Mouse (Mus musculus) embryo, embryonic 9.5 days (tissue): ENCODE data around the gene Senp3.
A peak's percentile ranks its signal among the peaks of the same experiment; 100 is the strongest.
"Not testable (repeated sequence)": the region's sequence is repeated elsewhere in the genome, so short reads cannot be mapped to it uniquely, and the experiment has no call there.

Experiments used
- DNase-seq: peaks from one replicate; pipeline ENCODE4 v3.0.0-alpha.2; 2017; ENCODE audit errors: extremely low spot score

Senp3 gene

GRCm38 (mm10) chr11:69681314-69682208 is at the start of gene Senp3:
TSS of gene Senp3 (minus strand) at chr11:69682084.
- peak; percentile 98 for DNase-seq

DNA sequence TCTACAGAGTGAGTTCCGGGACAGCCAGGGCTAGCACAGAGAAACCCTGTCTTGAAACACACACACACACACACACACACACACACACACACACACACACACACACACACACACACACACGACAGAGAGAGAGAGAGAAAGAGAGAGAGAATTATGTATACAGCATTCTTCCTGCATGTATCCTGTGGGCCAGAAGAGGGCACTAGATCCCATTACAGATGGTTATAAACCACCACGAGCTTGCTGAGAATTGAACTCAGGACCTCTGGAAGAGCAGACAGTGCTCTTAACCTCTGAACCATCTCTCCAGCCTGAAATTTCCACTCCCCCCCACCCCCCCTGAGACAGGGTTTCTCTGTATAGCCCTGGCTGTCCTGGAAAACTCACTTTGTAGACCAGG is 49.5 kb upstream of the Senp3 start:
- DNase-seq: not testable (repeated sequence)

DNA sequence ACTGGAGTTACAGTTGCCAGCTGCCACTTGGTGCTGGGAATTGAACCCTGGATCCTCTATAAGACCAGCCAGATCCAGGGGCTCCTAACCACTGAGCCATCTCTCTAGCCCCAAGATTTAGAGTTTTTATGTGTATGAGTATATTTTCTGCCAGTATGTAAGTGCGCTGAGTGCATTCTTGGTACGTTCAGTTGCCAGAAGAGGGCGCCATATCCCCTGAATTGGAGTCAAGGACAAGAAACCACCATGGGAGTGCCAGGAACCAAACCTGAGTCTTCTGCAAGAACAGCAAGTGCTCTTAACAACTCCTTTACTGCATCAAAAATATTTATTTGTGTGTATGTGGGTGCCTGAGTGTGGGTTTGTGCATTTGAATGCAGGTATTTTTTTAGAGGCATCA is 47.2 kb upstream of the Senp3 start:
- DNase-seq: peak; percentile 65

DNA sequence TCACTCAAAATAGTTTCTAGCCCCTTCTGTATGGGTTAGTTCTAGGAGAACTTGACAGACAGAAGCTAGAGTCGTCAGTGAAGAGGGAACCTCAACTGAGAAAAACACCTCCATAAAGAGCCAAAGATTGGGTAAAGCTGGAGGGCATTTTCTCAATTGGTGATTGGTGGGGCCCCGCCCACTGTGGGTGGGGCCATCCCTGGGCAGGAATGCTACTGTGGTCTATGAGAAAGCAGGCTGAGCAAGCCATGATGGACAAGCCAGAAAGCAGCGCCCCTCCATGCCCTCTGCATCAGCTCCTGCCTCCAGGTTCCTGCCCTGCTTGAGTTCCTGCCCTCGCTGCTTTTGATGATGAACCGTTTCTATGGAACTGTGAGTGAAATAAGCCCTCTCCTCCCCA is 44.1 kb upstream of the Senp3 start:
- no peak for DNase-seq

- no peak for DNase-seq
These were observed 41.2 kb upstream of the Senp3 start for GRCm38 (mm10) chr11:69723074-69723473.

GRCm38 (mm10) chr11:69720852-69721251 is 39.0 kb upstream of the Senp3 start:
- no peak for DNase-seq

GRCm38 (mm10) chr11:69719423-69719822 is 37.5 kb upstream of the Senp3 start:
- DNase-seq: no peak

GRCm38 (mm10) chr11:69718661-69719060 is 36.8 kb upstream of the Senp3 start:
- no peak for DNase-seq

DNA sequence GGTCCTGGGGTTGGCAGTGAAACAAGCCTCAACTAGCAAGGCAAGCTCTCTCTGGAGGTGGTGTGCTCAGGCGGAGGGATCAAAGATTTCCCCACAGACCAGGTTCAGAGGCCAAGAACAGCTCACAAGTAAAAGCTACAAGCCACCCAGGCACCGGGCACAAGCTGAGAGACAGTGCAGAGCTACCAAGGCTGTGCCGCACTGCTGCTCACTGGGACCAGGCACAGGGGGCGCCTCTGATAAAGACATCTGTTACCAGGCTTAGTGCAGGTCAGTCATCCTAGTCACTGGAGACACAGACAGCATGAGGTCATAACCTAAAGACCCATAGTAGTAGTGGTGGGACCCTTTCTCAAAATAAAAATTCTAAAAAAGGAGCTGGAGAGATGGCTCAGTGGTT is 35.1 kb upstream of the Senp3 start:
- DNase-seq: no peak

DNA sequence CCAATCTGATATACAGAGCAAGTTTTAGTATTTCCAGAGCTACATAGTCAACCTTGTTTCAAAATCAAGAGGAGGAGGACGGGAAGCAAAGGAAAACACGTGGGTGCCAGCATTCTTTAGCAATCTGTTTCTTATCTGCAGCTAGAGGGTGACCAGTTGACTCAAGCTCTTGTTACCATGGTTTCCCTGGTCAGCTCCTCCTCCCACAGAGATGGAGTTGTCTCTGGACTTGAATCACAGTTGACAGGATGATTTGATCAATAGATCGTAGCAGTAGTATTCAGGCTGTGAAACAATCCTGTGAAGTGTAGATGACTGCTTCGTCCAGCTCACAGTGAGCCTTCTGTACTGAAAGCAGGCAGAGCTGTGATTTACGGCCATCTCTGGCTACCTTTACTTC is 34.0 kb upstream of the Senp3 start:
- peak; percentile 37 for DNase-seq

GRCm38 (mm10) chr11:69715482-69715881 is 33.6 kb upstream of the Senp3 start:
- DNase-seq: peak; percentile 43

DNA sequence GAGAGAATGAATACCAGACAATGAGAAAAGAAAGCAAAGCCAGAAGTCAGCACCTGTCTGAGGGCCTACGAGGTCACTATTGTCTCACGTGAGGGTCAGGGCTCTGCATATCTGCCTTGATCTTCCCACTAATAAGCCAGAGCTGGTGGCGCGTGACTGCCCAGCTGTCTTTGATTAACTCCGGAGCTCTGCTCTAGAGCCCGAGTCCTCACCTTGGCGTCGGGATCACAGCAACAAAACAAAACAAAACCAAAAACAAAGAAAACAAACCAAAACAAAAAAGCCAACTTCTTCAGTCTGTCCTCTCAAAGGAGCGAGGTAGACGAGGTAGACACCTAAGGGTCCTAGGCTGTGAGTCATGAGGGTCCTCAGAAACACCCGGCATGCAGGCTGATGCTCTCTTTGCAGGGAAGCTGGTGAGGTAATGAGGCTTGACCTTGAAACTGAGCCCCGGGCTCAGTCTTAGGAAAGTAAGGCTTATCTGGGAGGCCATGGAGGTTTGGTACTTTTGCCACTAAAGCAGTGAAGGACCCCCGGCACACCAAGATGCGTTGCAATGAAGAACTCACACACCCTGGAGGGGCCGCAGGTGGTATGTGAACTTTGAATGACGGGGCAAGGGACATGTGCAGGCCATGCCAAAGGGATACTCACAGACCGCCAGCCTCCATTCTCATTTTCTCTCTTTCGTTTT is 32.9 kb upstream of the Senp3 start:
- no peak for DNase-seq

- no peak for DNase-seq
These were observed 31.2 kb upstream of the Senp3 start for GRCm38 (mm10) chr11:69712954-69713672.

GRCm38 (mm10) chr11:69711082-69711481 is 29.2 kb upstream of the Senp3 start:
- DNase-seq: no peak

DNA sequence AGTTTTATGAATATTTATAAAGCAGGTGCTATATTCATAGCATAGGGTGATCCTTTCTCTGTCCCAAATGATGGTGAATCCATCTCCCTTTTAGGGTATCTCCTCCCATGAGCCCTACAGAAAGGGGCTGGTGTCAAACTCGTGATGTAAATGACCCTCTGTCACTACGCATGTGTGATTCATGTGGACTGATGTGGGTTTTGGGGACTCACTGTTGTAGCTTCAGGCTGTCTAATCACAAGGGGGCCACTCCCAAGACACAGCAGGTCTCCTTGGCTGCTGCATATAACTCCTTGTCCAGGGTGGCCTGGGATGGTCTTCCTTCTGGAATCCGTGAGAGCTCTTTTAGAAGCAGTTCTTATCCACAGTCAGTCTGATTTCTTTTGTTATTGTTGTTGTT is 28.6 kb upstream of the Senp3 start:
- DNase-seq: no peak

DNA sequence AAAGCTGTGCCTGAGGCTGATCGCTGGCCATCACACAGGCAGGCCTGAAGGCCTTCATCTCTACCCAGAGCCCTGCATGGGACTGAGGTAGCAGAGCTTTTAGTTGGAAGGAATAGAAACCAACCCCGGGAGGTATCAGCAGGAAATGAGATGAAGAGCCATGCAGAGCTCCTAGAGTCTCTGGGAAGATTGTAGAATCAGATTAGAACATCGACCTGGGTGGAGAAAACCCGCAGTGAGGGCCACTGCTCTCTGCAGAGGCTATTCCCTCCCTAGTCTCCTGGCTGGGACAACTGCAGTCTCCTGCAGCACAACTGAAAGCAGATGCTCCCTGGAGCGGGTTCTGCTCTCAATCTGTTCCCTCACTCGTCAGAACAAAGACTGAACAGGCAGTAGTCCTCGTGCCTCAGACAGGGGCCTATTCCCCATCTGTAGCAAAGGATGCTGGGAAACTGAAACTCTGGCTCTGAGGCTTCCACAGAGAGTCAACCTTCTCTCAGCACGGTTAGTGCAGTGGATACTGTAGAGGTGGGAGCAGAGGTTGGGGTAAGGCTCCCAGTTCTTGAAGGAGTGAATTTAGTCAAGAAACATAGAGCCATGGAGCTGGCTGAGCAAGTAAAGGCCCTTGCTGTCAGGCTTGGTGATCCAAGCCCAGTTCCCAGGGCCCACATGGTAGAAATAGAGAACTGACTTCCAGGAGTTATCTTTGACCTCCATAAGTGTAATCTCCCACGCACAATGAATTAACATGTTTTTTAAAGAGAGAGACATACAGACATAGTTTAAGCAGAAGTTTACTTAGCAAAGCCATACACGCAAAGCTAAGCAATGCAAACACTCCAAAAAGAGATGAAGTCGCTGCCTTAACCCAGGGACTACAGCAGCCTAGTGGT is 27.9 kb upstream of the Senp3 start:
- no peak for DNase-seq

GRCm38 (mm10) chr11:69708614-69709265 is 26.9 kb upstream of the Senp3 start:
- no peak for DNase-seq

DNA sequence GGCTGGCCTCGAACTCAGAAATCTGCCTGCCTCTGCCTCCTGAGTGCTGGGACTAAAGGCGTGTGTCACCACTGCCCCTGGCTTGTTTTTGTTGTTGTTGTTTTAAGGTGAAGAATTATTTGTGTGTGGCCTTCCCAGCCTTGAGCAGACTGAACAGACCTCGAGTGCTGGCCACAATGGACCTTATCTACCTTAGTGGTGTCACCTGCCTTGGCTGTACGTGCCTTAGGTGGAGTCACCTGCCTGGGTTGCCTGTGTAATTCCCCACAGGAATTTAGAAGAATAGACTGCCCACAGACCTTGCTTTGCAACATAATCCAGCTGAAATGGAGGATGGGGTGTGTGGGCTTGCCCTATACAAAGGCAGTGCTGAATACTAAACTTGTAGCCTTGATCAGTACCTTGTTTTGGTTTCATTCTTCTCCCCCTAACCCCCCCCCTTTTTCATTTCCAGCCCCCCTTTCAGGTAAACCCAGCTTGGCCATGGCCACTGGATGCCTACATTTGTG is 26.0 kb upstream of the Senp3 start:
- DNase-seq: no peak

GRCm38 (mm10) chr11:69707480-69707847 is 25.6 kb upstream of the Senp3 start:
- no peak for DNase-seq

DNA sequence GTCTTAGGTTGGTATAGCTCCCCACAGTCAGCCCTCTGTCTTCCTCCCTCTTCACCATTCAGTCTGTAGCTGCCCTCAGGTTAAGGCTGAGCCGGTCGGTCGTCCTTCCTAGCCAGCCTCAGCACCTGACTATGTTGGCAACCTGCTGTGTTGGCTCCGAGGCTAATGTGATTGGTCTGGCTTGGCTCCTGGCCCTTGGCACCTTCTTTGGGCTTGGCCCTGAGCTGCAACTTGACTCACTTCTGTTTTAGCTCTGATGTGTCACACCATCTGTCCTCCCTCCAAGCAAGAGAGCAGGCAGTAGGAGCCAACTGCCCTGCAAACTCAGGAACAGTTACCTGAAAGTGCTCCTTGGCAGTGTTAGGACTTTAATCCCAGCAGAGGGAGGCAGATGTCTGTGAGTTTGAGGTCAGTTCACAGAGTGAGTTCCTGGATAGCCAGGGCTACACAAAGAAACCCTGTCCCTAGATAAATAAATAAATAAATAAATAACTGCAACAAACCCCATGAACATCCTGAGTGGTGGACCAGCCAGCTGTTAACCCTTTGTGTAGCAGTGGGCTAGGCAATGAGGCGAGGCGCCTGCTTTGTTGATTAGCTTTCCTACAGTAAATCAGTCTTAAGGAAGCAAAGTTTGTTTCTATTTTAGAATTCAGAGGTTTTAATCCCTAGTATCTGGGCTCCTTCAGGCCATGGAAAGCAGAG is 25.0 kb upstream of the Senp3 start:
- no peak for DNase-seq
